Mouse (Mus musculus): Measurements from ENCODE around the gene Amph.

DNA sequence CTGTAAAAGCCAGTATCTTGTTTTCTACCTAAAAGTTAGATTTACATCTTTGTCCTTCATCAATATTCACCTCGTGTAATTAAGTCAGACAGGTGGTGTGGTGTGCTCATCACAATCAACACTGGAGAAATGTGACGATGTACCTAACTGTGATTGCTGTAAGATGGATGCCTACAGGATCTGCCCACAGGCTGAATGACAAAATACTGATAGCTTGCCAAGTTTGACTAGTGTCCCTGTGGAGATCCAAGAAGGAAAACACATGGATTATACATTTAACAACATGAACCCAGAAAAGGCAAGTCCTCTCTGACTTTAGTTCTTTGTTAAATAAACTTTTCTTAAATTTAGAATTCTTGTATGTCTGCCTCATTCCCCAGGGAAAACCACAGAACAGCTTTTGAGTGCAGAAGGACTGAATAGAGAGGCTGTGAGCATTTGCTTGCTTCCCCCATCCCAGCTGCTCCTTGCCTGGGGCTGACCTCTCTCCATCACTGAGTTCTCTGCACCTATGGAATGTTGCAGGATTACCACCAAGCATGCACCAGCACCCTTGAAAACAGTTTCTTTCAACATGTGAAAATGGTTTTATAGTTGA is 77.2 kb downstream of the Amph start:
- TF ChIP-seq CTCF (IDR thresholded peaks at IDR 0.05; ENCODE audit: low read depth, low read length) (no peak), GATA1 (IDR thresholded peaks at IDR 0.05; ENCODE audit: borderline replicate concordance, low read length) (no peak), GATA2 (IDR thresholded peaks at IDR 0.05; ENCODE audit: borderline replicate concordance, low read depth, low read length) (no peak), POLR2AphosphoS5 (IDR thresholded peaks at IDR 0.05; ENCODE audit: insufficient replicate concordance, low read depth, low read length) (no peak), TAL1 (conservative IDR thresholded peaks at IDR 0.05; ENCODE audit: low read depth, low read length) (no peak)

All from G1E (cell line).